Mouse (Mus musculus) B cell, adult (primary cell): ENCODE measurements around the gene Poldip2. TPM values are rescaled to one million over a fixed set of nuclear protein-coding genes. Genes with fewer than 3 reads are reported as not detected.

Source experiments
- total RNA-seq: library from RNA; stranded (reverse); gene quantifications from 4 replicates; pipeline ENCODE4 v1.2.4, GENCODE M21; 2023; ENCODE audit not compliant: inconsistent age

Poldip2 gene
- total RNA-seq = 30.4 to 43.1 TPM (median 39.2 TPM) in 4 replicates

GRCm38 (mm10) chr11:78512025-78512957, at the start of gene Poldip2, which contains the start of gene Tmem199:
TSS of gene Poldip2 (plus strand) at chr11:78512193.
TSS of gene Tmem199 (minus strand) at chr11:78512172.

GRCm38 (mm10) chr11:78465568-78466180, 46.3 kb upstream of the Poldip2 start, which contains the start of gene Slc46a1:
TSS of gene Slc46a1 (plus strand) at chr11:78465697.

GRCm38 (mm10) chr11:78497544-78498522, 14.2 kb upstream of the Poldip2 start, which contains the start of gene Sarm1:
TSS of gene Sarm1 (minus strand) at chr11:78497754.

GRCm38 (mm10) chr11:78499004-78499403, 13.0 kb upstream of the Poldip2 start, which contains the start of gene Vtn:
TSS of gene Vtn (plus strand) at chr11:78499091.

GRCm38 (mm10) chr11:78502909-78503650, 8.9 kb upstream of the Poldip2 start, which contains the start of gene Sebox:
TSS of gene Sebox (plus strand) at chr11:78503447.

GRCm38 (mm10) chr11:78536080-78536689, 24.2 kb downstream of the Poldip2 start, which contains the start of the genes Tnfaip1 and Ift20:
TSS of gene Tnfaip1 (minus strand) at chr11:78536332.
TSS of gene Ift20 (plus strand) at chr11:78536361.

GRCm38 (mm10) chr11:78550168-78551058, 38.4 kb downstream of the Poldip2 start, which contains the start of gene Tmem97:
TSS of gene Tmem97 (minus strand) at chr11:78550777.

Other genes with a start within 250 kb of the Poldip2 start
- 1.3 to 2.3 TPM (median 2.0 TPM) in 4 replicates for gene BC030499, start 221.4 kb upstream of the Poldip2 start, total RNA-seq
- gene Spag5, start 210.7 kb upstream of the Poldip2 start, total RNA-seq = 2.5 to 6.3 TPM (median 4.3 TPM) in 4 replicates
- gene Aldoc, start 189.2 kb upstream of the Poldip2 start, total RNA-seq = 34.3 to 36.6 TPM (median 35.0 TPM) in 4 replicates
- 53.8 to 62.9 TPM (median 56.3 TPM) in 4 replicates for gene Pigs, start 183.8 kb upstream of the Poldip2 start, total RNA-seq
- 55.4 to 61.9 TPM (median 57.2 TPM) in 4 replicates for gene Unc119, start 168.7 kb upstream of the Poldip2 start, total RNA-seq
- not detected in 4 replicates for gene Foxn1, start 125.6 kb upstream of the Poldip2 start, total RNA-seq
- not detected in 4 replicates for gene Slc13a2, start 90.0 kb upstream of the Poldip2 start, total RNA-seq
- gene Slc46a1, start 46.5 kb upstream of the Poldip2 start, total RNA-seq = 0.36 to 2.1 TPM (median 0.70 TPM) in 4 replicates
- gene Sarm1, start 14.4 kb upstream of the Poldip2 start, total RNA-seq = 2.1 to 2.7 TPM (median 2.3 TPM) in 4 replicates
- not detected in 4 replicates for gene Vtn, start 13.1 kb upstream of the Poldip2 start, total RNA-seq
- not detected in 4 replicates for gene Sebox, start 8.7 kb upstream of the Poldip2 start, total RNA-seq
- 34.4 to 42.9 TPM (median 41.0 TPM) in 4 replicates for gene Tmem199, start within 50 bp of the Poldip2 start, total RNA-seq
- 15.2 to 18.9 TPM (median 15.9 TPM) in 4 replicates for gene Tnfaip1, start 24.1 kb downstream of the Poldip2 start, total RNA-seq
- gene Ift20, start 24.2 kb downstream of the Poldip2 start, total RNA-seq = 21.9 to 27.7 TPM (median 23.5 TPM) in 4 replicates
- 3.6 to 6.5 TPM (median 5.7 TPM) in 4 replicates for gene Tmem97, start 38.6 kb downstream of the Poldip2 start, total RNA-seq
- 21.5 to 23.5 TPM (median 22.7 TPM) in 4 replicates for gene Nlk, start 185.2 kb downstream of the Poldip2 start, total RNA-seq
- gene Ccnq, start 239.5 kb downstream of the Poldip2 start, total RNA-seq = 10.6 to 15.6 TPM (median 13.4 TPM) in 4 replicates